Mouse (Mus musculus): ENCODE results near the gene Pcsk1. TPM values are rescaled to one million over a fixed set of nuclear protein-coding genes. Genes with fewer than 3 reads are reported as not detected.

Pcsk1 gene
- polyA plus RNA-seq, 1 experiment from 2014 or later, result 0.18 TPM

GRCm38 (mm10) chr13:75163408-75163807 lies 73.8 kb downstream of the Pcsk1 start:
- ATAC-seq (replicated peaks; ENCODE audit: insufficient number of reproducible peaks, insufficient read depth, low FRiP score, low read depth), result no peak
- no peak overlapping the region for H3K4me2 ChIP-seq
- H3K4me3 ChIP-seq, result no peak overlapping the region
- 41% methylated on average over 1 of the region's 1 CpGs for whole genome bisulfite sequencing
- H3K4me1 ChIP-seq (replicated peaks), result no peaks in the 10 kb centered on the region
- no peaks in the 10 kb centered on the region for H3K27me3 ChIP-seq
- no peak overlapping the region for H3K9ac ChIP-seq
- H3K9me3 ChIP-seq (replicated peaks), result no peaks in the 10 kb centered on the region
- H3K36me3 ChIP-seq, result no peaks in the 10 kb centered on the region
- no peak overlapping the region for H3K27ac ChIP-seq

All from heart, embryonic 15.5 days (tissue).